Mouse (Mus musculus) lung, postnatal 4 days (tissue): ENCODE results near the gene Auts2.

Experiments
- DNase-seq, 2 experiments: peaks; one replicate each; pipeline ENCODE4 v3.0.0; 2021

Gene Auts2

GRCm38 (mm10) chr5:131711474-131712129 is 831.5 kb downstream of the Auts2 start:
- DNase-seq: peak in 1 of 2 experiments; percentile 16

- DNase-seq: peak in 1 of 2 experiments; percentile 48
Observed at GRCm38 (mm10) chr5:131710735-131711473, 832.2 kb downstream of the Auts2 start.

- DNase-seq: no peak
Observed at GRCm38 (mm10) chr5:131707471-131707870, 835.7 kb downstream of the Auts2 start.

GRCm38 (mm10) chr5:131703729-131704128 is 839.4 kb downstream of the Auts2 start:
- DNase-seq: no peak

DNA sequence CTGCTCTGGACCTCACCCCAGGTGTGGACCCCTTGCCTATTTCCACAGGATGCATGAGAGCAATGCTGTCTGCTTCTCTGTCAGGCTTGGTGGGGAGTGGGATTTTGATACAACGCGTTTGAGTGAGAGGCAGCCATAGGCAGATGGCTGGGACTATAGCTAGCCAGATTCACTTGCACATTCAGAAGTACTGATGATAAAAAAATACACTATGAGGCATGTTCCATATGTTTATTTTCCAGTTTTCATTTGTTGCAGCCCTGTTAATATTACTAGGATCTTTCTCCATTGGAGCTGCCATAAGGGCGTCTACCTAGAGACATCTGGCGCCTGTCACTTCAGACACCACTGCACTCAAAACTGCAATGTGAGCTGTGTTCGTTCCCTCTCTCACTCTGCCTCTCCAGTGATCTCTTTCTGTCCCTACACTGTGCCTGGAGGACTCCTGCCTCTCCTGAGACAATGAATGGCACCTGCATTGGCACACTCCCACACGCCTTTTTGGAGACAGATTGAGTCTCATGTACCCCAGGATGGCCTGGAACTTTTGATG is 840.2 kb downstream of the Auts2 start:
- DNase-seq: no peak

GRCm38 (mm10) chr5:131698900-131699299 is 844.2 kb downstream of the Auts2 start:
- DNase-seq: no peak

GRCm38 (mm10) chr5:131690781-131691180 is 852.4 kb downstream of the Auts2 start:
- DNase-seq: no peak

DNA sequence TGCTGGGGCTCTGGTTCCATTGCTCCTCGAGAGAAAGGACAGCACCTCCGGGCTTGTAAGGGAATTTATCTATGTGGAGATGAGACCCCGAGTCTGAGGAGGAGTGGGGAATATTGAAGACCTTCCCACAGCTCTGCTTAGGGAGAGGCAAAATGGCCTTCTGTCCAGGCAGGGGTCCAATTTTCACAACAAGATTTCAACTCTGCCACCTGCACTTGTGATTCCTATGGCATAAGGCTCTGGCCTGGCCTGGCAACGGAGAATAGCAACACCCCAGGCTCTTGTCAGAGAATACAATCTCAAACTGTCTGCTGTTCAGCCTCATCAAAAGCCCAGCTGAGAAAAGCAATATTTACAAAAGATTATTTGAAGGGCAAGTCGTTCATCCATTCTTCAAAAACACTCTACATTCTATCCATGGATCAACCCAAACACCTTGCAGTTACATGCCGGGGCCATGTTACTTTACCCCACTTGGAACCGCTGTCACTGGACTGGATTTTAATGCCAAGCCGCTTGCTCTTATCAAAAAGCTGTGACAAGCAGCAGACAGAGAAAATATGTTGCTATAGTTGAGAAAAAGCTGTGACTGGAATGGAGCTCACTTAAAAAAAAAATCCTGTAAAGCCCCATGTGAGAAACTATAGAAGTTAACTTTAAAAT is 856.1 kb downstream of the Auts2 start:
- DNase-seq: no peak

GRCm38 (mm10) chr5:131680127-131680845 is 862.9 kb downstream of the Auts2 start:
- DNase-seq: no peak

GRCm38 (mm10) chr5:131679523-131679922 is 863.6 kb downstream of the Auts2 start:
- no peak for DNase-seq

DNA sequence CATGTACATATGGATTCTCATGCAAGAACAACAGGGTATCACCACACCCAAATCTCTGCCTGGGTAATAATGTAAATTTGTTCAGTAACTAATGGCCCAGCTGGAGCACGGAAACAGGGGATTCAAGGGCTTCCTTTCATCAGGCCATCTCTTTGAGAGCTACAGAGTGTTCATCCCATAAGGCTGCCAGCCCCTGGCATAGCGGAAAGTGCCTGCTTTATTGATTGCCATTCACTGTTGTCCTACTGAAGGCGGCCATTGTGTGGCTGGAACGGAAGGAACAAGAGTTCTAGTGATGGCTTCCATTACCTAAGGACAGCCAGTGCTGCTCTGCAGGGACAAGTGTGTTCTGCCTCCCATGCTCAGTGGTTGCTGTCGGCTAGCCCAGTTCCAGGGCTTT is 865.6 kb downstream of the Auts2 start:
- no peak for DNase-seq

GRCm38 (mm10) chr5:131673696-131674095 is 869.4 kb downstream of the Auts2 start:
- DNase-seq: no peak

DNA sequence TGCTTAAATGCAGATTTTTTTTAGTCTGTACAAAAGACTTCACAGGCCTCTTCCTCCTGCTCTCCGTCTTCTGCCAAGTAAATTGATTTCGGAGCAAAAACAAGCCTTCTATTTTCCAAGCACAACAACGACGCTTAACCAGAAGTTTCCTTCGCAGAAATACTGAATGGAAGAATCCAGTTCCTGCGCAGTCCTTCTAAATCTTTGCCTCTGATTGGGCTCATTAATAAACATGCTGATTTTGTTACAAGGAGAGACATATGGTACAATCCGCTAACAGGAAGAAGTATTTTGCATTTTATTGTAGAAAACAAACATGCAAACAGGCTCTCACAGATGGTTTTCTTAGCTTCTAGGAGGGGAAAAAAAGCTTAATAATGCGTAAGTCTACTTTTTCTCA is 878.1 kb downstream of the Auts2 start:
- no peak for DNase-seq

DNA sequence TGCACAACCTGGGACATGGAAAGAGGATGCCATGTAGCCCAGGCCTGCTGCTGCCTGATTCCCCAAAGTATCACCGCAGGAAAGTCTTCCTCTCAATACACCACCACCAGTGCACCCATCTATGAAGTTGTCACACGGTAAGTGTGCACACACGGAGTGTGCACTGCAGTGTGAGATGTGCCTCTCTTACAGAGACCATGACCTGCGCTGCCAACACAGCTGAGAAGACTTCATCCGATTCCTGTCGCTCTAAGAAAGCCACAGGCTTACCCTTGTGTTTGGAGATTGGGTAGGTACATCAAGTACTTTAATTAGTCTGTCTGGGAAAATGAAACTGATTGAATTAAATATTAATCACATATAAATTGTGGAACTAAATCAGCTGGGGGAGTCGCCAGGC is 878.5 kb downstream of the Auts2 start:
- no peak for DNase-seq

GRCm38 (mm10) chr5:131662657-131663056 is 880.5 kb downstream of the Auts2 start:
- DNase-seq: no peak

- no peak for DNase-seq
Observed at GRCm38 (mm10) chr5:131658822-131659515, 884.2 kb downstream of the Auts2 start.

DNA sequence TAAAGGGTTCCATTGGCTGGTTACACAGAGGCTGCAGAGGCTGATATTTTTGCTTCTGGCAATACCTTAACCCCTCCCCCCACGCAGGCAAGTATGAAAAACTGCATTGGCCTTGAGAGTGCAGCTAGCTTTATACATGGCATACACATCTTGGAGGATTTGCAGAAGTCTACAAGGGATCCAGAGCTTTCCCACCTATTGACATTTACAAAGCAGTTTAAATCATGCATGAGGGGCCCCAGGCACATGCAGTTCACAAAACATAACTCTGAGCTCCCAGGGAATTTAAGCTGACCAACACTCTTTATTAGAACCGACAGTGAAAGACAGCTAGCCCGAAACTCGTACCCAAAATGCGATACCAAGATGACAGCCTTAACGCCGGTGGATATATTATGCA is 888.9 kb downstream of the Auts2 start:
- no peak for DNase-seq

GRCm38 (mm10) chr5:131650381-131650891 is 892.7 kb downstream of the Auts2 start:
- DNase-seq: no peak

DNA sequence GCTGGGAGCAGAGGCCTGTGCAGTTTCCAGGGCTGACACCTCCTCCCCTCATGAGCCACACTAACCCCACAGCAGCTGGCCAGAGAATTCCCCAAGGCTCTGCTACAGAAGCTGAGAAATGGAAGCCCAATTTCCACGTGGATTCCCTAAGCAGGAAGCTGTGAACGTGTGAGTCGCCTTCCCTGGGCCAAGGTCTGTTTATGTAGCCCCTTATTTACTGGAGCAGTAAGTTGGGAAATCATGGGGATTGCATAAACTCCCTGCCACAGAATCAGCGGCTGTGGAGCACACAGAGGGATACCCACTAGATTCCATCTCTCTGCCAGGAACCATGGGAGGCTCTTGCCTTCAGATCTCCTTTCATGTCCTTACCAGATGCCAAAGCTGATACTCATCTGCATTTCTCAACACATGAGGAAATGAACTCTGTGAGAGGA is 895.4 kb downstream of the Auts2 start:
- DNase-seq: peak; percentile 18 to 69

GRCm38 (mm10) chr5:131647104-131647682 is 896.0 kb downstream of the Auts2 start:
- no peak for DNase-seq

GRCm38 (mm10) chr5:131646192-131646775 is 896.9 kb downstream of the Auts2 start:
- DNase-seq: no peak
